Mouse (Mus musculus): ENCODE data around the gene Cd300lg.

GRCm38 (mm10) chr11:102008372-102008771 lies 32.9 kb upstream of the Cd300lg start:
- TF ChIP-seq CTCF (IDR thresholded peaks at IDR 0.05; ENCODE audit: control insufficient read depth, insufficient read depth, insufficient replicate concordance, low read depth, low read length) (no peak), POLR2A (IDR thresholded peaks at IDR 0.05; ENCODE audit: control insufficient read depth, low read depth, low read length) (no peak)

All from testis, adult 2 months (tissue).